Mouse (Mus musculus) cortical plate, adult 2 months (tissue): ENCODE data around the gene Fosb.

Experiments used
- CTCF ChIP-seq: fragments of 200-500 bp; IDR thresholded peaks from 2 replicates; pipeline ENCODE4 v1.5.1; 2011; ENCODE audit warnings: mild to moderate bottlenecking, control low read depth, low read length; ENCODE audit not compliant: insufficient read depth; ENCODE audit errors: extremely low read depth
- POLR2A ChIP-seq: fragments of 200-500 bp; IDR thresholded peaks from 2 replicates; pipeline ENCODE4 v1.6.1; 2011; ENCODE audit warnings: mild to moderate bottlenecking, low read length, control low read depth; ENCODE audit not compliant: insufficient read depth; ENCODE audit errors: extremely low read depth

- TF ChIP-seq POLR2A (no peak), CTCF (no peak)
Measured at GRCm38 (mm10) chr7:19256567-19256966, 53.3 kb downstream of the Fosb start.
